Mouse (Mus musculus): ENCODE results near the gene Fbxo47.
"Not testable (repeated sequence)": the region's sequence is repeated elsewhere in the genome, so short reads cannot be mapped to it uniquely, and the experiment has no call there.

The Fbxo47 gene

GRCm38 (mm10) chr11:97877341-97877740 is 6.6 kb downstream of the Fbxo47 start:
- DNase-seq (ENCODE audit: low read depth), result no peak

- no peak for DNase-seq (ENCODE audit: low read depth)
Observed at GRCm38 (mm10) chr11:97874396-97874795, 9.6 kb downstream of the Fbxo47 start.

GRCm38 (mm10) chr11:97872378-97872777 is 11.6 kb downstream of the Fbxo47 start:
- not testable (repeated sequence) for DNase-seq (ENCODE audit: low read depth)

GRCm38 (mm10) chr11:97867591-97867990 is 16.4 kb downstream of the Fbxo47 start:
- no peak for DNase-seq (ENCODE audit: low read depth)

GRCm38 (mm10) chr11:97866091-97866888 is 17.7 kb downstream of the Fbxo47 start:
- no peak for DNase-seq (ENCODE audit: low read depth)

- no peak for DNase-seq (ENCODE audit: low read depth)
Observed at GRCm38 (mm10) chr11:97865421-97865820, 18.5 kb downstream of the Fbxo47 start.

- no peak for DNase-seq (ENCODE audit: low read depth)
Observed at GRCm38 (mm10) chr11:97862148-97862547, 21.8 kb downstream of the Fbxo47 start.

- DNase-seq (ENCODE audit: low read depth), result no peak
Observed at GRCm38 (mm10) chr11:97855473-97855872, 28.5 kb downstream of the Fbxo47 start.

GRCm38 (mm10) chr11:97851601-97852000 is 32.4 kb downstream of the Fbxo47 start:
- no peak for DNase-seq (ENCODE audit: low read depth)

- DNase-seq (ENCODE audit: low read depth), result no peak
Observed at GRCm38 (mm10) chr11:97850367-97850766, 33.6 kb downstream of the Fbxo47 start.

GRCm38 (mm10) chr11:97842001-97842400 is 42.0 kb downstream of the Fbxo47 start:
- no peak for DNase-seq (ENCODE audit: low read depth)

GRCm38 (mm10) chr11:97840991-97841661 is 42.8 kb downstream of the Fbxo47 start:
- DNase-seq (ENCODE audit: low read depth), result peak; percentile 33

GRCm38 (mm10) chr11:97840539-97840954 is 43.4 kb downstream of the Fbxo47 start, which contains the start of gene B230217C12Rik:
Gene B230217C12Rik (plus strand): TSS chr11:97840780.
- no peak for DNase-seq (ENCODE audit: low read depth)

- DNase-seq (ENCODE audit: low read depth), result no peak
Observed at GRCm38 (mm10) chr11:97840135-97840490, 43.8 kb downstream of the Fbxo47 start.

- DNase-seq (ENCODE audit: low read depth), result no peak
Observed at GRCm38 (mm10) chr11:97839441-97840134, 44.4 kb downstream of the Fbxo47 start.

GRCm38 (mm10) chr11:97838779-97839440 is 45.0 kb downstream of the Fbxo47 start:
- no peak for DNase-seq (ENCODE audit: low read depth)

- no peak for DNase-seq (ENCODE audit: low read depth)
Observed at GRCm38 (mm10) chr11:97837641-97838149, 46.3 kb downstream of the Fbxo47 start.

GRCm38 (mm10) chr11:97837051-97837450 is 46.9 kb downstream of the Fbxo47 start:
- not testable (repeated sequence) for DNase-seq (ENCODE audit: low read depth)

- no peak for DNase-seq (ENCODE audit: low read depth)
Observed at GRCm38 (mm10) chr11:97836541-97836940, 47.4 kb downstream of the Fbxo47 start.

- DNase-seq (ENCODE audit: low read depth), result no peak
Observed at GRCm38 (mm10) chr11:97833352-97833751, 50.6 kb downstream of the Fbxo47 start.

- DNase-seq (ENCODE audit: low read depth), result no peak
Observed at GRCm38 (mm10) chr11:97832001-97832400, 52.0 kb downstream of the Fbxo47 start.

GRCm38 (mm10) chr11:97830501-97830900 is 53.5 kb downstream of the Fbxo47 start:
- no peak for DNase-seq (ENCODE audit: low read depth)
